Mouse (Mus musculus) spleen, embryonic (tissue): Measurements from ENCODE around the gene Dner.
"Not testable (repeated sequence)": the region's sequence is repeated elsewhere in the genome, so short reads cannot be mapped to it uniquely, and the experiment has no call there.

ENCODE experiments used
- CTCF ChIA-PET: fragments of 350-600 bp; sonication (Branson Sonifier 250); formaldehyde crosslinking; loops from one replicate; lab custom pipeline; 2022; lab: Charles Lee

The Dner gene

DNA sequence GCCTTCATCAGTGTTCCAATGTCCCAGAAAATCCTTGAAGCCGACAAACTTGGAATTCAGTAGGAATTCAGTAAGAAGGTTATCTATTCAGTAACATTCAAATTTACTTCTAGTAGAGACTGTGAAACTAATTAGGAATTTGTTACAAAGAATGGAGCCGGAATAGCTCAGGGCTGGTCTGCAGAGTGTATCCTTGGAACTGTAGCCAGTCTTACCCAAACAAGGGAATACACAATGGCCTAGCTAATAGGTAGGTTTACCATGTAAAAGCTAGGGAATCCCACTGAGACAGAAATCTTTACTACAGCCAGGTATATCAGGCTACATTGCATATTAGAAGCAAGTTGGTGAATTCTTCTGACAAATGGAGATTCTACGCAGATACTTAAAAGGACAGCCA lies 363.2 kb downstream of the Dner start:
- CTCF ChIA-PET: not testable (repeated sequence)

DNA sequence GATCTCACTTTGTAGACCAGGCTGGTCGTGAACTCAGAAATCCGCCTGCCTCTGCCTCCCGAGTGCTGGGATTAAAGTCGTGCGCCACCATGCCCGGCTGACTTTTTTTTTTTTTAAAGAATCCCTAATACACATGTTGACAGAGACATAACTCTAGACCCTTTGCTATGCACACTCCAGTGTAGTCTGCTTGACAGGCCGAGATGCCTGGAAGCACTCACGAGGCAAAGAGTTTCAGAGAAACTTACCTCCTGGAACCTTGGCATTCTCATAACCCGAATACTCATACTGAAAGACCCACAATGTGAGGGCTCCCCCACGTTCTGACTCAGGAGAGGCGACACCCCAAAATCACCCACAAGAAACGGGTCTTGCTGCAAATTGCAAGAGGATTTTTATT lies 364.2 kb downstream of the Dner start:
- CTCF ChIA-PET: not testable (repeated sequence)

DNA sequence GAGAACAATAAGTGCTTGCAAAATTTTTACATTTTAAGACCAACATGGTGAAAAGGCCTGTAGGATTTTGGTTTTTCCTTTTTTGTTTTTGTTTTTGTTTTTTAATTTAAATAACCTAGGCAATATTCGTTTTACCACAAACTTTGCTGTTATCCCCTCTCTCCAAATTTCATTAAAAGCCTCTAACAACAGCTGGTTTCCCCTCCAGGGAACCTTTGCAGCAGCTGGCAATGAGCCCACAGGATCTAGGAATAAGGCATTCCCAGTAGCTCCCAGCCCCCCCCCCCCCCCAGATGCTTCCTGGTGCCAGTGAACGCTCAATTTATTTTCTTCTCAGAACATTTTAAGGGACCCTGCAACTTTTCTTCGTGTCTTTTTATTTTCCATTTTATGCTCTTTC lies 370.7 kb downstream of the Dner start:
- CTCF ChIA-PET: no interaction called here

DNA sequence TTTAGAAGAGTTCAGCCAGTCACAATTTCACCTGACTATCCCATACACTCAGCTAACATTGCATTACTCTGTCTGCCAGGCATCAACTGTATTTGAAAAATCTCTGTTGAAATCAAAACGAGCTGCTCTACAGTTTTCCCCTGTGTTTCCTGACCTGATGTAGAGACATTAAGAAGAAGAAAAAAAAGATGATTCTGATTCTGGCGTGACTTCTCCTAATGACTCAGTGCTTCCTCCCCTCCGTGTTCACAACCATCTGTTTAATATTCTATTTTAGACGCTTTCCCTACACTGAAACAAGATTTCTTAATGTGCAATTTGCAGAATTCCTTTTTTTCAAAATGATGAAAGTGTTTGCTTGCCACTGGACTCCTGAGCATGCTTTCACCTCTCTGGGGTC lies 374.7 kb downstream of the Dner start:
- CTCF ChIA-PET: no interaction called here
